Mouse (Mus musculus): ENCODE data around the gene Gpank1. TPM values are rescaled to one million over a fixed set of nuclear protein-coding genes. Genes with fewer than 3 reads are reported as not detected.

Gpank1 gene
- polyA plus RNA-seq, 1 experiment: 25.3 TPM

DNA sequence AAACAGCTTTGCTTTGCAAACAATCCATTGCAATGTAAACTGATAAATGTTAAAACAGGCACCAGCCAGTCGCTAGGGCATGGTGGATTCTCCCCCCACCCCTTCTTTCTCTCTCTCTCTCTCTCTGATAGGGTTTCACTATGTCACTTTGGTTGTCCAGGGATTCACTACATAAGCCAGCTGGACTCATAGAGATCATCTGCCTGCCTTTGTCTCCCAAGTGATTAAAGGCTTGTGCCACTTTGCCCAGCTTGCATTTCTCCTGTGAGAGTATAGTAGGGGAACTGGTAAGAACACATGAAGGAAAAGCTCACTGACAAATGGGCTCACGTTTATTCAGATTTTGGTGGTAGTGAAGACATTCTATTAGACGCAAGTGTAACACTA lies 10.9 kb downstream of the Gpank1 start:
- TF ChIP-seq CTCF (IDR thresholded peaks at IDR 0.05; ENCODE audit: extremely low read depth, insufficient read length, insufficient replicate concordance, low read depth, low read length) (no peak), POLR2A (IDR thresholded peaks at IDR 0.05; ENCODE audit: low read depth, low read length) (no peak)
- Histone ChIP-seq H3K36me3 (ENCODE audit: control insufficient read depth, insufficient read depth, low read length) (peaks cover 13% of the 10 kb centered on the region), H3K4me1 (ENCODE audit: control insufficient read depth, insufficient read depth, insufficient read length, low read length) (peaks cover 8% of the 10 kb centered on the region), H3K4me3 (ENCODE audit: low read depth, low read length) (no peak overlapping the region), H3K27ac (ENCODE audit: insufficient read depth, low read depth, low read length) (no peak overlapping the region), H3K27me3 (ENCODE audit: control insufficient read depth, insufficient read depth, low read length) (no peaks in the 10 kb centered on the region)
- 64% methylated on average over 3 of the region's 3 CpGs for WGBS

DNA sequence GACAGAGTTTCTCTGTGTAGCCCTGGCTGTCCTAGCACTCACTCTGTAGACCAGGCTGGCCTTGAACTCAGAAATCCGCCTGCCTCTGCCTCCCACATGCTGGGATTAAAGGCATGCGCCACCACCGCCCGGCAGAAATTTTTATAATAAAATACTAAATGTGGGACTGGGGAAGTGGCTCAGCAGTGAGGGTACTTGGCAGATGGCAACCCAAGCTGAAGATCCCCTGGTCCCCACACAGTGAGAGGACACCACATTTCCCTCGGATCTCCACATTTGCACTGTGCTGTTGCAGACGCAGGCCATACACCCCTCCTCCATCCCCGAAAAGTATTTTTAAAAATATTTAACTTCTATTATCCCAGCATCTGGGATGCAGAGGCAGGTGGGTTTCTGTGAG lies 12.3 kb downstream of the Gpank1 start:
- WGBS: 92% methylated on average over 7 of the region's 7 CpGs
- TF ChIP-seq CTCF (IDR thresholded peaks at IDR 0.05; ENCODE audit: extremely low read depth, insufficient read length, insufficient replicate concordance, low read depth, low read length) (no peak), POLR2A (IDR thresholded peaks at IDR 0.05; ENCODE audit: low read depth, low read length) (no peak)

DNA sequence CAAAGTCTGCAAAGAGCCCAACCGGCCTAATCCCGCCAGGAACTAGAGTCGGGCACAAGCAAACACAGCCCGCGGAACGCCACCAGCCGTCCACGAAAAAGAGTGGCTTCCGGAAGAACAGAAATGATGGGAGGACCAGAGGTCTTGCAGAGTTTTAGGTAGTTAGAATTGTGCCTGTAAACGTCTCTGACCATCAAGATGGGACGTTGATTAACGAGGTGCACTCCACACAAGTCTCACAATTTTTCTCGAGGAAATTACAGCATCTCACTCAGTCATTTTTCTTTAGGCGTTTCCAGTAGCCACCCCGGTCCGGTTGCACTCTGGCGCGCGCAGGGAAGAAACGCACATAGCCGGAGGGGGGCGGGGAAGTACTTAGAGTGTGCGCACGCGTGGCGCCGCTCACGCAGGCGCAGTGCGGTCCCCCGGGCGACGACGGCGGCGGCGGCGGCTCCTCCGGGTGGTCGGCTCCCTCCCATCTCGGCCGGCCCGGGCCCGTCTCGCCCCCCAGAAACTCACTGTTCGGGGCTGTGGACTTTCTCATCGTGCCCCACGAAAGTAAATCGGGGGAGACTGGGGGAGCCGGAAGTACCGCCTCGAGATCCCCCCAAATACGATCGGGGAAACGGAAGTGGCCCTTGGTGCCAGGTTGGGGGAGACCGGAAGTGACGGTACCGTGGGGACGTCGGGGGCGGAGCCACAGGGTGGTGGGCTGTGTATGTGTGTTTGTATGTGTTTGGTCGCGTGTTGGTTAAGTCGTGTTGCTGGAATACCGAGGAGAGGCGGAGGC lies 13.7 kb downstream of the Gpank1 start, which contains the start of gene Bag6:
Gene Bag6 (plus strand): TSS at position 378 of the 790 bp plus-strand sequence.
- under 1% methylated on average over 66 of the region's 66 CpGs for WGBS
- TF ChIP-seq CTCF (IDR thresholded peaks at IDR 0.05; ENCODE audit: extremely low read depth, insufficient read length, insufficient replicate concordance, low read depth, low read length) (no peak), POLR2A (IDR thresholded peaks at IDR 0.05; ENCODE audit: low read depth, low read length) (peak; percentile 31)
- H3K27me3 ChIP-seq (ENCODE audit: control insufficient read depth, insufficient read depth, low read length): no peaks in the 10 kb centered on the region

More for the DNA sequence above, 12.3 kb downstream of the Gpank1 start:
- H3K27ac ChIP-seq (ENCODE audit: insufficient read depth, low read depth, low read length): no peak overlapping the region
- peaks cover 4% of the 10 kb centered on the region; the same call in 1 of the 2 replicates for H3K4me1 ChIP-seq (ENCODE audit: control insufficient read depth, insufficient read depth, insufficient read length, low read length)
- H3K4me3 ChIP-seq (ENCODE audit: low read depth, low read length): no peak overlapping the region
- H3K27me3 ChIP-seq (ENCODE audit: control insufficient read depth, insufficient read depth, low read length): no peaks in the 10 kb centered on the region
- H3K36me3 ChIP-seq (ENCODE audit: control insufficient read depth, insufficient read depth, low read length): peaks cover 7% of the 10 kb centered on the region

DNA sequence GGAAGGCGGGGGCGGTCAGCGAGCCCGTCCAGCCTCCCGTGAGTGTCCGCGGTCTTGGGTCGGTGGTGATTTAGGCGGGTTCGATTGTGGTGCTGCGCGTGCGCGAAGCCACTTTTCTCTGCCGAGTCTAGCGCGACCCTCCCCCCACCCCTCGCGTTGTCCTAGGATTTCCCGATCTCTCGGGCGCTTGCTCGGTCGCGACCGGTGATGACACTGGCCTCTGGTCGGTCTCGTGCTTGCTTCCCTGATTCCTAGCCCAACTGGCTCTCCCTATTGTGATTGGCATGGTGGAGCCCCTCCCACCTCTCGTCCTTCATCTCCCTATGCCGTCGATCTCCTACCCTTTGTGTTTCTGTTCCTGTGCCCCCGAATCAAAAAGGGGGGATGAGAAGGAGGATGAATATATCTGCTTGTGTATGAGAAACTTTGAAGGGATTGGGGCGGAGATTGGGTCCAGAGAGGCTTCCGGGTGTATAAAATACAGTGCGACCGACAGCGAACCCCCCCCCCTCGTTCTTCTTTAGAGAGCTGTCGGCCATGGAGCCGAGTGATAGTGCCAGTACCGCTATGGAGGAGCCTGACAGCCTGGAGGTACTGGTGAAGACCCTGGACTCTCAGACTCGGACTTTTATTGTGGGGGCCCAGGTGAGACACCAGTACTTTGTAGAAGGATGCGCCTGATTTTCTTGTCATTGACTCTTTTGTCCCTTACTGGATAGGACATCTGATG lies 14.5 kb downstream of the Gpank1 start:
- H3K36me3 ChIP-seq (ENCODE audit: control insufficient read depth, insufficient read depth, low read length): peaks cover 25% of the 10 kb centered on the region
- peak overlapping the region; percentile 67 for H3K4me3 ChIP-seq (ENCODE audit: low read depth, low read length)
- H3K4me1 ChIP-seq (ENCODE audit: control insufficient read depth, insufficient read depth, insufficient read length, low read length): peaks cover 4% of the 10 kb centered on the region; the same call in 1 of the 2 replicates
- H3K27me3 ChIP-seq (ENCODE audit: control insufficient read depth, insufficient read depth, low read length): no peaks in the 10 kb centered on the region
- H3K27ac ChIP-seq (ENCODE audit: insufficient read depth, low read depth, low read length): peak overlapping the region; percentile 95
- 0 out of 2 replicates have a peak, but pooled peaks have one; percentile 5 for TF ChIP-seq POLR2A (IDR thresholded peaks at IDR 0.05; ENCODE audit: low read depth, low read length)
- no peak for TF ChIP-seq CTCF (IDR thresholded peaks at IDR 0.05; ENCODE audit: extremely low read depth, insufficient read length, insufficient replicate concordance, low read depth, low read length)
- 1% methylated on average over 43 of the region's 43 CpGs for WGBS

More for the DNA sequence above, 13.7 kb downstream of the Gpank1 start, which contains the start of gene Bag6:
- peaks cover 20% of the 10 kb centered on the region for H3K36me3 ChIP-seq (ENCODE audit: control insufficient read depth, insufficient read depth, low read length)
- peak within 1 kb of the TSS; percentile 67 for H3K4me3 ChIP-seq (ENCODE audit: low read depth, low read length)
- H3K4me1 ChIP-seq (ENCODE audit: control insufficient read depth, insufficient read depth, insufficient read length, low read length): peaks cover 4% of the 10 kb centered on the region; the same call in 1 of the 2 replicates
- peak within 1 kb of the TSS; percentile 95 for H3K27ac ChIP-seq (ENCODE audit: insufficient read depth, low read depth, low read length)

DNA sequence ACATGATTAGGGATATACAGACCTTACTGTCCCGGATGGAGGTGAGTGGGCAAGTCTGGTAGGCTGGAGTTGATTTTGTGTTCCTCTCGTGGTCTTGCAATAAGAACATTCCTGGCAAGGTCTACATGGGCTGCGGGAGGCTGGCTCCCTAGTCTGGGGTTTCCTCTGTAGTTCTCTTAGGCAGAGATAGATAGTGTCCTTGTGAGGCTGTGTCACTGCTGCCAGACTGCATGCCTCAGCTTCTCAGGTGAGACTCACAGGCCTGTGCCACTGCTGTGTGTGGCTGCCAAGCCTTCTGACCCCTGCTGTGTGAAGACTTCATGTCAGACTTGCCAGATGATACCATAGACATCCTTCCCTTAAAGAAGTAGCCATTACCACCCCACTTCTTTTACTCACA lies 18.0 kb downstream of the Gpank1 start:
- H3K4me3 ChIP-seq (ENCODE audit: low read depth, low read length): no peak overlapping the region
- H3K36me3 ChIP-seq (ENCODE audit: control insufficient read depth, insufficient read depth, low read length): peaks cover 56% of the 10 kb centered on the region
- H3K27me3 ChIP-seq (ENCODE audit: control insufficient read depth, insufficient read depth, low read length): no peaks in the 10 kb centered on the region
- peaks cover 4% of the 10 kb centered on the region; the same call in 1 of the 2 replicates for H3K4me1 ChIP-seq (ENCODE audit: control insufficient read depth, insufficient read depth, insufficient read length, low read length)
- no peak overlapping the region for H3K27ac ChIP-seq (ENCODE audit: insufficient read depth, low read depth, low read length)
- TF ChIP-seq CTCF (IDR thresholded peaks at IDR 0.05; ENCODE audit: extremely low read depth, insufficient read length, insufficient replicate concordance, low read depth, low read length): no peak
- WGBS: 89% methylated on average over 3 of the region's 3 CpGs

DNA sequence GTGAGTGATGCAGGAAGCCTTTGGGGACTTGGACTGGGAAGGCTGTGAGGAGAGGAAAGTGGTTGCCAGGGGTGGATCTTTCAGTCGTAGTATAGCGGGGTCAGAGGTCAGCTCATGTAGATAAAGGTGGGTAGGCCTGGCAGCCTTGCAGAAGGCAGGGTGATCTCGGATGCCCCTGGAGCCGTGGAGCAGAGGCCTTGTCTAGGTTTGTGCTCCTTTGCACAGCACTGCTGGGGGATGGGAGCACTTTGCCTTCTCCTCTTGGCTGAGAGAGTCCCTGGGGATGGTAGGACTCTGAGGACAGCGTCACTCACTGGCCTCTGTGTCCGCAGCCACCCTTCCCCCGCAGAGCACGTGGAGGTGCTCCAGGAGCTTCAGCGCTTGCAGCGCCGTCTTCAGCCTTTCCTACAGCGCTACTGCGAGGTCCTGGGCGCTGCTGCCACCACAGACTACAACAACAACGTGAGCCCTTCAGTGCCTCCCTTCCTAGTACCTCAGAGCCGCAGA lies 19.3 kb downstream of the Gpank1 start:
- peaks cover 4% of the 10 kb centered on the region; the same call in 1 of the 2 replicates for H3K4me1 ChIP-seq (ENCODE audit: control insufficient read depth, insufficient read depth, insufficient read length, low read length)
- WGBS: 73% methylated on average over 16 of the region's 16 CpGs
- TF ChIP-seq CTCF (IDR thresholded peaks at IDR 0.05; ENCODE audit: extremely low read depth, insufficient read length, insufficient replicate concordance, low read depth, low read length): no peak
- no peak for TF ChIP-seq POLR2A (IDR thresholded peaks at IDR 0.05; ENCODE audit: low read depth, low read length)

More for the DNA sequence above, 19.3 kb downstream of the Gpank1 start:
- Histone ChIP-seq H3K36me3 (ENCODE audit: control insufficient read depth, insufficient read depth, low read length) (peaks cover 68% of the 10 kb centered on the region), H3K4me3 (ENCODE audit: low read depth, low read length) (no peak overlapping the region), H3K27ac (ENCODE audit: insufficient read depth, low read depth, low read length) (no peak overlapping the region), H3K27me3 (ENCODE audit: control insufficient read depth, insufficient read depth, low read length) (no peaks in the 10 kb centered on the region)
